Mouse (Mus musculus): ENCODE measurements around the gene Amz2. TPM values are rescaled to one million over a fixed set of nuclear protein-coding genes. Genes with fewer than 3 reads are reported as not detected.

Gene Amz2
- polyA plus RNA-seq, 1 experiment from 2014 or later: 56.1 TPM

- 86% methylated on average over 9 of the region's 9 CpGs for WGBS
- H3K36me3 ChIP-seq (ENCODE audit: control insufficient read depth, insufficient read depth, low read length): peaks cover 10% of the 10 kb centered on the region
- no peaks in the 10 kb centered on the region for H3K9me3 ChIP-seq (replicated peaks; ENCODE audit: control insufficient read depth, low read length, poor library complexity, severe bottlenecking)
- no peak overlapping the region for H3K4me2 ChIP-seq (ENCODE audit: low read length)
- H3K27me3 ChIP-seq (ENCODE audit: control insufficient read depth, insufficient read depth, low read depth, low read length): no peaks in the 10 kb centered on the region
- no peak overlapping the region for H3K9ac ChIP-seq (ENCODE audit: low read depth, low read length)
- no peak overlapping the region for H3K4me3 ChIP-seq (ENCODE audit: low read depth, low read length)
- H3K4me1 ChIP-seq (ENCODE audit: control insufficient read depth, insufficient read depth, low read length): no peaks in the 10 kb centered on the region
- no peak overlapping the region for H3K27ac ChIP-seq (ENCODE audit: low read length)
- ATAC-seq: no peak
These were observed 33.1 kb upstream of the Amz2 start for GRCm38 (mm10) chr11:109392601-109393000.

- no peak overlapping the region for H3K27ac ChIP-seq (ENCODE audit: low read length)
- WGBS: 93% methylated on average over 9 of the region's 9 CpGs
- no peak overlapping the region for H3K4me2 ChIP-seq (ENCODE audit: low read length)
- H3K9me3 ChIP-seq (replicated peaks; ENCODE audit: control insufficient read depth, low read length, poor library complexity, severe bottlenecking): no peaks in the 10 kb centered on the region
- H3K4me3 ChIP-seq (ENCODE audit: low read depth, low read length): no peak overlapping the region
- H3K27me3 ChIP-seq (ENCODE audit: control insufficient read depth, insufficient read depth, low read depth, low read length): no peaks in the 10 kb centered on the region
- H3K36me3 ChIP-seq (ENCODE audit: control insufficient read depth, insufficient read depth, low read length): peaks cover 10% of the 10 kb centered on the region
- H3K9ac ChIP-seq (ENCODE audit: low read depth, low read length): no peak overlapping the region
- ATAC-seq: no peak
- no peaks in the 10 kb centered on the region for H3K4me1 ChIP-seq (ENCODE audit: control insufficient read depth, insufficient read depth, low read length)
These were observed 31.0 kb upstream of the Amz2 start for GRCm38 (mm10) chr11:109394758-109395157.

- no peak for ATAC-seq
- 90% methylated on average over 9 of the region's 9 CpGs for WGBS
- H3K4me2 ChIP-seq (ENCODE audit: low read length): no peak overlapping the region
- H3K4me1 ChIP-seq (ENCODE audit: control insufficient read depth, insufficient read depth, low read length): no peaks in the 10 kb centered on the region
- H3K27ac ChIP-seq (ENCODE audit: low read length): no peak overlapping the region
- peaks cover 10% of the 10 kb centered on the region for H3K36me3 ChIP-seq (ENCODE audit: control insufficient read depth, insufficient read depth, low read length)
- H3K9ac ChIP-seq (ENCODE audit: low read depth, low read length): no peak overlapping the region
- H3K9me3 ChIP-seq (replicated peaks; ENCODE audit: control insufficient read depth, low read length, poor library complexity, severe bottlenecking): no peaks in the 10 kb centered on the region
- no peaks in the 10 kb centered on the region for H3K27me3 ChIP-seq (ENCODE audit: control insufficient read depth, insufficient read depth, low read depth, low read length)
- no peak overlapping the region for H3K4me3 ChIP-seq (ENCODE audit: low read depth, low read length)
These were observed 30.5 kb upstream of the Amz2 start for GRCm38 (mm10) chr11:109395291-109395690.

GRCm38 (mm10) chr11:109406431-109406830 lies 19.3 kb upstream of the Amz2 start:
- Histone ChIP-seq H3K4me3 (ENCODE audit: low read depth, low read length) (no peak overlapping the region), H3K9ac (ENCODE audit: low read depth, low read length) (no peak overlapping the region), H3K9me3 (replicated peaks; ENCODE audit: control insufficient read depth, low read length, poor library complexity, severe bottlenecking) (no peaks in the 10 kb centered on the region), H3K27me3 (ENCODE audit: control insufficient read depth, insufficient read depth, low read depth, low read length) (no peaks in the 10 kb centered on the region), H3K4me2 (ENCODE audit: low read length) (no peak overlapping the region), H3K36me3 (ENCODE audit: control insufficient read depth, insufficient read depth, low read length) (no peaks in the 10 kb centered on the region), H3K4me1 (ENCODE audit: control insufficient read depth, insufficient read depth, low read length) (no peaks in the 10 kb centered on the region), H3K27ac (ENCODE audit: low read length) (no peak overlapping the region)
- 91% methylated on average over 5 of the region's 5 CpGs for WGBS
- no peak for ATAC-seq

GRCm38 (mm10) chr11:109410197-109410980 lies 15.4 kb upstream of the Amz2 start:
- no peaks in the 10 kb centered on the region for H3K27me3 ChIP-seq (ENCODE audit: control insufficient read depth, insufficient read depth, low read depth, low read length)
- H3K36me3 ChIP-seq (ENCODE audit: control insufficient read depth, insufficient read depth, low read length): no peaks in the 10 kb centered on the region
- no peak overlapping the region for H3K9ac ChIP-seq (ENCODE audit: low read depth, low read length)
- no peaks in the 10 kb centered on the region for H3K4me1 ChIP-seq (ENCODE audit: control insufficient read depth, insufficient read depth, low read length)
- WGBS: 92% methylated on average over 15 of the region's 15 CpGs
- no peak overlapping the region for H3K27ac ChIP-seq (ENCODE audit: low read length)
- H3K4me2 ChIP-seq (ENCODE audit: low read length): no peak overlapping the region
- no peak overlapping the region for H3K4me3 ChIP-seq (ENCODE audit: low read depth, low read length)
- no peak for ATAC-seq
- 0 out of 2 replicates have a peak, but pooled peaks cover 3% of the 10 kb centered on the region for H3K9me3 ChIP-seq (replicated peaks; ENCODE audit: control insufficient read depth, low read length, poor library complexity, severe bottlenecking)

- Histone ChIP-seq H3K9ac (ENCODE audit: low read depth, low read length) (no peak within 1 kb of the TSS), H3K9me3 (replicated peaks; ENCODE audit: control insufficient read depth, low read length, poor library complexity, severe bottlenecking) (0 out of 2 replicates have a peak, but pooled peaks cover 3% of the 10 kb centered on the region), H3K27ac (ENCODE audit: low read length) (no peak within 1 kb of the TSS), H3K4me3 (ENCODE audit: low read depth, low read length) (no peak within 1 kb of the TSS), H3K36me3 (ENCODE audit: control insufficient read depth, insufficient read depth, low read length) (no peaks in the 10 kb centered on the region), H3K4me2 (ENCODE audit: low read length) (no peak within 1 kb of the TSS), H3K27me3 (ENCODE audit: control insufficient read depth, insufficient read depth, low read depth, low read length) (no peaks in the 10 kb centered on the region), H3K4me1 (ENCODE audit: control insufficient read depth, insufficient read depth, low read length) (no peaks in the 10 kb centered on the region)
- WGBS: 89% methylated on average over 6 of the region's 6 CpGs
- ATAC-seq: no peak
These were observed 12.1 kb upstream of the Amz2 start, which contains the start of gene 9930022D16Rik for GRCm38 (mm10) chr11:109413617-109414016. Gene 9930022D16Rik, plus strand, starts transcription at chr11:109413917.

- Histone ChIP-seq H3K36me3 (ENCODE audit: control insufficient read depth, insufficient read depth, low read length) (no peaks in the 10 kb centered on the region), H3K9me3 (replicated peaks; ENCODE audit: control insufficient read depth, low read length, poor library complexity, severe bottlenecking) (0 out of 2 replicates have a peak, but pooled peaks cover 3% of the 10 kb centered on the region), H3K27me3 (ENCODE audit: control insufficient read depth, insufficient read depth, low read depth, low read length) (no peaks in the 10 kb centered on the region), H3K4me1 (ENCODE audit: control insufficient read depth, insufficient read depth, low read length) (no peaks in the 10 kb centered on the region), H3K4me2 (ENCODE audit: low read length) (no peak overlapping the region), H3K27ac (ENCODE audit: low read length) (no peak overlapping the region), H3K4me3 (ENCODE audit: low read depth, low read length) (no peak overlapping the region), H3K9ac (ENCODE audit: low read depth, low read length) (no peak overlapping the region)
- WGBS: 84% methylated on average over 5 of the region's 5 CpGs
- no peak for ATAC-seq
These were observed 10.9 kb upstream of the Amz2 start for GRCm38 (mm10) chr11:109414802-109415201.

- no peaks in the 10 kb centered on the region for H3K4me1 ChIP-seq (ENCODE audit: control insufficient read depth, insufficient read depth, low read length)
- no peaks in the 10 kb centered on the region for H3K36me3 ChIP-seq (ENCODE audit: control insufficient read depth, insufficient read depth, low read length)
- H3K27me3 ChIP-seq (ENCODE audit: control insufficient read depth, insufficient read depth, low read depth, low read length): no peaks in the 10 kb centered on the region
- 0 out of 2 replicates have a peak, but pooled peaks cover under 1% of the 10 kb centered on the region for H3K9me3 ChIP-seq (replicated peaks; ENCODE audit: control insufficient read depth, low read length, poor library complexity, severe bottlenecking)
- H3K4me2 ChIP-seq (ENCODE audit: low read length): no peak overlapping the region
- ATAC-seq: no peak
- no peak overlapping the region for H3K9ac ChIP-seq (ENCODE audit: low read depth, low read length)
- H3K27ac ChIP-seq (ENCODE audit: low read length): no peak overlapping the region
- H3K4me3 ChIP-seq (ENCODE audit: low read depth, low read length): no peak overlapping the region
- 91% methylated on average over 8 of the region's 8 CpGs for WGBS
These were observed 8.9 kb upstream of the Amz2 start for GRCm38 (mm10) chr11:109416709-109417420.

GRCm38 (mm10) chr11:109417472-109418040 lies 8.2 kb upstream of the Amz2 start:
- Histone ChIP-seq H3K4me2 (ENCODE audit: low read length) (no peak overlapping the region), H3K27ac (ENCODE audit: low read length) (no peak overlapping the region), H3K4me3 (ENCODE audit: low read depth, low read length) (no peak overlapping the region), H3K36me3 (ENCODE audit: control insufficient read depth, insufficient read depth, low read length) (no peaks in the 10 kb centered on the region), H3K27me3 (ENCODE audit: control insufficient read depth, insufficient read depth, low read depth, low read length) (no peaks in the 10 kb centered on the region), H3K9ac (ENCODE audit: low read depth, low read length) (no peak overlapping the region), H3K9me3 (replicated peaks; ENCODE audit: control insufficient read depth, low read length, poor library complexity, severe bottlenecking) (no peaks in the 10 kb centered on the region), H3K4me1 (ENCODE audit: control insufficient read depth, insufficient read depth, low read length) (no peaks in the 10 kb centered on the region)
- ATAC-seq: no peak
- 90% methylated on average over 9 of the region's 9 CpGs for WGBS

All from midbrain, embryonic 16.5 days (tissue).